Mouse (Mus musculus): ENCODE measurements around the gene Cdc45.

The Cdc45 gene

GRCm38 (mm10) chr16:18795223-18795899 lies 16.4 kb downstream of the Cdc45 start:
- DNase-seq (ENCODE audit: extremely low spot score, low read depth, low spot score): no peak

DNA sequence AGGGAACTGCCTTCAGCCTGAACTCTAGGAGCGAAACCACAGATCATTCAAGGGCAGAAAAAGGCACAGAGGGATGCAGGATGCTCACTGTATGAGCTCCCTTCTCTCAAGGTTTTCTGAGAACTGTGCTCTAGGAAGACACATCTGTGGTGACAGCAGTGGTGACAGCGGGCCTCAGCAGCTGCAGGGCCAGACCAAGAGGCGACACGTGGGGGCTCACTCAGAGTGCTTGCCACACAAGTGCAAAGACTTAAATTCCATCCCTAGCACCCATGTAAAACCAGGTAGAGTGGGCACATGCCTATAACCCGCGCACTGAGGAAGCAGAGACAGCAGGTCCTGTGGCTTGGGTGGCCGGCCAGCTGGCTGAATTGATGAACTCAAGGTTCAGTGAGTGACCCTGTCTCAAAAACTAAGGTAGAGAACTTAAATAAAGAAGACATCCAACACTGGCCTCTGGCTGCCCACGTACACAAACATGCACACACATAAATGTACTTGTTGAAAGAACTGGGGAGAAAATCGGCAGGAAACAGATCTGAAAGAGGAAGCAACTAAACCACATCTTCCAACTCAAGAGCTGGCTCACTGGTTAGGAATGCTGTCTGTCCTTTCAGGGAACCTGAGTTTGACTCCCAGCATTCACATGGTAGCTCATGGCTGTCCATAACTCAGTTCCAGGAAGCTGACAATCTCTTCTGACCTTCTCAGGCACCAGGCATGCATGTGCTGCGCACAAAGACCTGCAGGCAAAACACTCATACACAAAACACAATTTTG lies 23.0 kb downstream of the Cdc45 start:
- no peak for DNase-seq (ENCODE audit: extremely low spot score, low read depth, low spot score)

- no peak for DNase-seq (ENCODE audit: extremely low spot score, low read depth, low spot score)
Observed at GRCm38 (mm10) chr16:18786652-18787051, 25.1 kb downstream of the Cdc45 start.

- no peak for DNase-seq (ENCODE audit: extremely low spot score, low read depth, low spot score)
Observed at GRCm38 (mm10) chr16:18785485-18785884, 26.3 kb downstream of the Cdc45 start.

DNA sequence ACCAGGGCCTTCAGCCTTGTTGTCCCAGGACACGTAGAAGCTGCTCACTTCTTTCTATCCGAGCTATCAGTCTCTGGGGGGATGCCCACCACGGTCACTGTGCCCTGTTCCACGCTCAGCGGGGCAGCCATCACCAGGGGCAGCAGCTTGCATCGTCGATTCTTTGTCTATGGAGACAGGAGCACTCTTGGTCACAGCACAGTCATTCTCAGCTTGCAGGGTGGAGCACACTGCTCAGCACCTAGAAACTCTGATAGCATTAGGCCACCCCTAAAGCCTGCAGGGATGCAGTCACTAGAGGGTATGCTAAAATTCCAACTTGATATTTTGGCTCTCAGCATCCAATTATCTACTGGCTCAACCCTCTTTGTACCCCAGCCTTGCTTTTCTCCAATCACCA lies 26.8 kb downstream of the Cdc45 start:
- no peak for DNase-seq (ENCODE audit: extremely low spot score, low read depth, low spot score)

GRCm38 (mm10) chr16:18781810-18782209 lies 30.0 kb downstream of the Cdc45 start:
- no peak for DNase-seq (ENCODE audit: extremely low spot score, low read depth, low spot score)

- DNase-seq (ENCODE audit: extremely low spot score, low read depth, low spot score): no peak
Observed at GRCm38 (mm10) chr16:18778461-18778860, 33.3 kb downstream of the Cdc45 start.

DNA sequence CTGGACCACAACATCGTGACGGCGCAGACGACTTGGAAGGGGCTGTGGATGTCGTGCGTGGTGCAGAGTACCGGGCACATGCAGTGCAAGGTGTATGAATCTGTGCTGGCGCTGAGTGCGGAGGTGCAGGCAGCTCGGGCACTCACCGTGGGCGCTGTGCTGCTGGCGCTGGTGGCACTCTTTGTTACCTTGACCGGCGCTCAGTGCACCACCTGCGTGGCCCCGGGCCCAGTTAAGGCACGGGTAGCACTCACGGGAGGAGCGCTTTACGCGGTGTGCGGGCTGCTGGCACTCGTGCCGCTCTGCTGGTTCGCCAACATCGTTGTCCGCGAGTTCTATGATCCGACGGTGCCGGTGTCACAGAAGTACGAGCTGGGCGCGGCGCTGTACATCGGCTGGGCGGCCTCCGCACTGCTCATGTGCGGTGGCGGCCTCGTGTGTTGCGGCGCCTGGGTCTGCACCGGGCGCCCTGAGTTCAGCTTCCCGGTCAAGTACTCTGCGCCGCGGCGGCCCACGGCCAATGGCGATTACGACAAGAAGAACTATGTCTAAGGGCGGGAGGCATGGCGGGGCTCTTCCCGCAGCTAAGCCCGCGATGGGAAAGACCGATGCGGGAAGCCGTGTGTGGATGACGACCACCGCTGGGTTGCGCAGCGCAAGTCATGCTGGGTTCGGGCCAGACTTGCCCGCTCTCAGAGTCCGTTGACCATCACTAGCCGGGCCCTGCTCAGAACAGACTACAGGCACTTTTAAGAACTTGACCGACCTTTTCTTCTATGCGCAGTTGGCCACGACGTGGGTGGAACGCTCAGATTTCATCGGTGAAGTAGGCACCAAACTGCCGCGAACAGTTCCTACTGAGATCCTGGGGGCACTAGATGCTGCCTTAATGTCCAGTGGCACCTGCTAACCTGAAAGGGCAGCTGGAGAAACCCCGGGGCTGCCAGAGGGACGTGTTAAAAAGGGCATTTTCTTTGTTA lies 34.4 kb downstream of the Cdc45 start:
- DNase-seq (ENCODE audit: extremely low spot score, low read depth, low spot score): no peak

- DNase-seq (ENCODE audit: extremely low spot score, low read depth, low spot score): peak; percentile 3
Observed at GRCm38 (mm10) chr16:18776556-18777100, 35.2 kb downstream of the Cdc45 start, which contains the start of gene Cldn5. TSS of gene Cldn5 (plus strand) at chr16:18776847.

GRCm38 (mm10) chr16:18775621-18776555 lies 35.9 kb downstream of the Cdc45 start:
- no peak for DNase-seq (ENCODE audit: extremely low spot score, low read depth, low spot score)

GRCm38 (mm10) chr16:18773936-18774335 lies 37.9 kb downstream of the Cdc45 start:
- DNase-seq (ENCODE audit: extremely low spot score, low read depth, low spot score): no peak

GRCm38 (mm10) chr16:18769501-18769900 lies 42.3 kb downstream of the Cdc45 start:
- DNase-seq (ENCODE audit: extremely low spot score, low read depth, low spot score): no peak

- no peak for DNase-seq (ENCODE audit: extremely low spot score, low read depth, low spot score)
Observed at GRCm38 (mm10) chr16:18766390-18766789, 45.4 kb downstream of the Cdc45 start.

DNA sequence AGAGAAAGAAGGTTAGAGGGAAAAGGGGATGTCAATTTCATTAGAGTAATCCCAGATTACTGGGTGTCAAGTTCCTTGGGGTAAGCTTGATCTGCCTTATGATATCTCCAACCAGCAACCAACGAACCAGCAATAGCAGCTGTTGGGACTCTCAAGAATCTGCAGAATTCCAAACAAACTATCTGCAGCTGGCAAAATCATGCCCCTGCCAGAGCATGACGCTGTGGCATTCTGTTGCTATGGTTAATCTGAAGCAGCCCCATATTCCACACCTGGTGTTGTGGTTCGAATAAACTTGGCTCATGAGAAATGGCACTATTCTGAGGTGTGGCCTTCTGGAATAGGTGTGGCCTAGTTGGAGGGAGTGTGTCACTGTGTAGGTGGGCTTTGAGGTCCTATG lies 48.8 kb downstream of the Cdc45 start:
- DNase-seq (ENCODE audit: extremely low spot score, low read depth, low spot score): no peak

DNA sequence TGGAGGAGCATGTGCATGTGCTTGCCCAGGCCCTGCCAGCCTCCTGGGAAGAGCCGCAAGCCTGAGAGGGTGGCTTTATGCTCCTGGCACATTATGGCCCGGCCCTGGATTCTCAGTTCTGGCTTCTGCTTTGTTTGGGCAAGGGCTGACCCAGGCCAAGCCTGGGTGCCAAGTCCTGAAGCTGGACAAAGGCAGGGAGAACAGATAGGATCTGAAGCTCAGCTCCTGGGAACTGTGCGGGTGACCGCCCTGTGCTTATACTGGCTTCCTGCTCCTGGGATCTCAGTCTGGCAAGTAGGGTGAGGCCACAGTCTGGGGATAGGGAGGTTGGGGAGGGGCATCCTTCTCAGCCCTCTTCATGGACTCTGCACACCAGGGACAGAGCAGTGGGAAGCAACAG lies 50.1 kb downstream of the Cdc45 start:
- no peak for DNase-seq (ENCODE audit: extremely low spot score, low read depth, low spot score)

- no peak for DNase-seq (ENCODE audit: extremely low spot score, low read depth, low spot score)
Observed at GRCm38 (mm10) chr16:18751885-18752499, 59.8 kb downstream of the Cdc45 start.

DNA sequence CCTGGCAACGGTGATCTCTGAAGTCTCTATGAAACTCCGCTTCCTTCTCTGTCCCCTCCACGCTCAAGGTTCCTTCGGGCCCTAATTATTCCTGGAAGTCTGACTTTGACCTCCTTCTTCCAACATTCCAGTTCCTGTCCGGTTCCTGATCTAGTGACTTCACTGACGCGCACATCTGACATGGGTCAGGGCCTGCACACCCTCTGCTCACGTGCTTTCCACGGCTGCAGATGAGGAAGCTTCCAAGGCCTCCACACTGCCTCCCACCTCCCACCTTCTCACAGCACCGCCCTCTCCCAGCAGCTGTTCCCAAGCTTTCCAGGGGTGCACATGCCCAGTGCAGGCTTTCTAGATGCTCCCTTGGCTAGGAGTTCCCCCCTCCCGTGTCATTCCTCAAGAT lies 60.7 kb downstream of the Cdc45 start:
- no peak for DNase-seq (ENCODE audit: extremely low spot score, low read depth, low spot score)

DNA sequence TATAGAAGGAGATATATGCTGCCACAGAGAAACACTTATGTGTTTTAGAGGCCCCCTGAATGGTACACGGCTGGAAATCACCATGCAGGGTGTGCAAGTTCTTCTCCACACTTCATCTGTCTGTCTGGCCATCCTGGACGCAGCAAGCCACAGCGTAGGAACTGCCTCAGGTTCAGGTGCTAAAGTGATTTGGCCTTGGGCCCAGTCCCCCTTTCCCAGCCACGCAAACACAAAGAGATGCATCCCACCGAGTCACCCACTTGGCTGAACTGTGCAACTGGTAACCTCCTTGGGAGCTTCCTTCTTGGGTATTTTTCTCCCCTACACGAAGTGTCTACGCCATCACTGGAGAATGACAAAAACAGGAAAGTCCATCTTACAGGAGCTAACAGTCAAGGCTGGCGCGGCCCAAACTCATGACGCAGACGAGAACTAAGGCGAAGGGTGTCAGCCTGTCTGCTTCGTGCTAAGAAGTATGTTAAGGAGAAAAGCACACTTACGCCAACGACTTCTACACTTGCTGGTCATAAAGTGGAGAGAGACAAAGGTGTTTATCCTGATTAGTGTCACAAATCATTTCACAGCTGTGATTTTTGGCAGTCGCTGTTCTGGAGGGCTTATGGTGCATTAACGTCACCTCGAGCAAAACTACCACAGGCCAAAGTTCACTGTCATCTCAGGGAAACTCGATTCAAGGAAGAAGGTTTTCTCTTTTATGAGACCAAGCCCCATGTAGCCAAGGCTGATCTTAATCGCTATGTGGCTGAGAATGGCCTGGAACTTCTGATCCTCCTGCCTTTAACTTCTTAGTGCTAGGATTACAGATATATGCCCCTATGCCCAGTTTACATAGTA lies 65.3 kb downstream of the Cdc45 start:
- DNase-seq (ENCODE audit: extremely low spot score, low read depth, low spot score): no peak

GRCm38 (mm10) chr16:18738303-18738702 lies 73.5 kb downstream of the Cdc45 start:
- no peak for DNase-seq (ENCODE audit: extremely low spot score, low read depth, low spot score)
